Mouse (Mus musculus) midbrain, postnatal 0 days (tissue): ENCODE measurements at regions not wholly inside any gene's neighbourhood (a gene's known extent, or its start where the extent isn't known, plus 50 kb on each side); places are given as distances from the start of the nearest gene placed in this dataset.

ENCODE experiments used
- ATAC-seq: fragments of 200-750 bp; cut with Nextera tagmentation; 2 replicates; pipeline ENCODE4 v1.8.0; 2017; ENCODE audit warnings: moderate number of reproducible peaks, mild to moderate bottlenecking, moderate TSS enrichment, moderate library complexity; ENCODE audit not compliant: low FRiP score
- DNase-seq: peaks from one replicate; pipeline ENCODE4 v3.0.0-alpha.2; 2015; ENCODE audit warnings: low spot score
- H3K27ac ChIP-seq: fragments of 300-500 bp; sonication (generic); 2 replicates; pipeline ENCODE4 v1.5.1; 2014; ENCODE audit warnings: low read depth, mild to moderate bottlenecking, low read length, mixed read lengths
- H3K27me3 ChIP-seq: fragments of 300-500 bp; sonication (generic); 2 replicates; pipeline ENCODE4 v1.6.1; 2014; ENCODE audit warnings: low read length, control low read depth, mixed read lengths; ENCODE audit not compliant: insufficient read depth
- H3K36me3 ChIP-seq: fragments of 300-500 bp; sonication (generic); 2 replicates; pipeline ENCODE4 v1.6.1; 2014; ENCODE audit warnings: low read length, control low read depth, mixed read lengths; ENCODE audit not compliant: insufficient read depth
- H3K4me1 ChIP-seq: fragments of 300-500 bp; sonication (generic); 2 replicates; pipeline ENCODE4 v1.6.1; 2014; ENCODE audit warnings: mild to moderate bottlenecking, control low read depth, antibody characterized with exemption, low read length, mixed read lengths; ENCODE audit not compliant: insufficient read depth
- H3K4me2 ChIP-seq: fragments of 300-500 bp; sonication (generic); 2 replicates; pipeline ENCODE4 v1.6.1; 2014; ENCODE audit warnings: low read depth, mild to moderate bottlenecking, low read length, mixed read lengths; ENCODE audit not compliant: poor library complexity, severe bottlenecking
- H3K4me3 ChIP-seq: fragments of 300-500 bp; sonication (generic); 2 replicates; pipeline ENCODE4 v1.5.1; 2014; ENCODE audit warnings: low read depth, mild to moderate bottlenecking, low read length, moderate library complexity
- H3K9ac ChIP-seq: fragments of 300-500 bp; sonication (generic); replicated peaks from 2 replicates; pipeline ENCODE4 v1.6.1; 2014; ENCODE audit warnings: mild to moderate bottlenecking, low read length, moderate library complexity, mixed read lengths; ENCODE audit not compliant: poor library complexity, severe bottlenecking
- H3K9me3 ChIP-seq: fragments of 300-500 bp; sonication (generic); 2 replicates; pipeline ENCODE4 v1.6.1; 2016; ENCODE audit warnings: low read length, control low read depth
- CTCF ChIP-seq: IDR thresholded peaks from 2 replicates; pipeline ENCODE4 v1.5.1; 2016; ENCODE audit warnings: antibody characterized with exemption, mild to moderate bottlenecking
- WGBS: fragments of 180-500 bp; shearing (Covaris S2); extraction: QIAGEN DNeasy Blood & Tissue Kit; methylation state at CpG from one replicate; pipeline ENCODE4 v1.1.7; 2014; 5-methylcytosine and 5-hydroxymethylcytosine counted together

DNA sequence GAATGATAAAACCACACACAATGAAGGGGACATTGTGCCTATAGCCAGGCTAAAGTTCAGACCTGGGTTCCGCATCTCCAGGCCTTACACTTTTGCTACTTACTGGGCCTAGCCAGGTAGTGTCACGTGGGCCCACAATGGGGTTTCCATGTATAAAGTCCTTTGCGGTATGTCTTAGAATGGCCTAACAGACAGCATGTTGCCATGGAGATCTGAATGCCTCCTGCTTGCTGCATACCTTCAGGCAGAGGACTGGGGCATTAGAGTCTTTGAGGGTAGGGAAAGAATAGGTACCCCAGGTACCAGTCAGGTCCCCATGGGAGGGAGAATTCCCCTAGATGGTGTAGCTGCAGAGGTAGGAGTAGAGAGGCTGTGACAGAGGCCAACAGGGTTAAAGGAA, 159.0 kb downstream of the Rplp1 start:
- no peak overlapping the region for H3K4me2 ChIP-seq
- H3K27me3 ChIP-seq: no peaks in the 10 kb centered on the region
- H3K27ac ChIP-seq: no peak overlapping the region
- 43% methylated on average over 3 of the region's 3 CpGs for WGBS
- H3K9ac ChIP-seq: no peak overlapping the region
- H3K36me3 ChIP-seq: no peaks in the 10 kb centered on the region
- ATAC-seq: no peak
- H3K4me3 ChIP-seq: no peak overlapping the region
- TF ChIP-seq CTCF: no peak
- H3K4me1 ChIP-seq: peaks cover 8% of the 10 kb centered on the region
- no peaks in the 10 kb centered on the region for H3K9me3 ChIP-seq
- peak; percentile 42 for DNase-seq

DNA sequence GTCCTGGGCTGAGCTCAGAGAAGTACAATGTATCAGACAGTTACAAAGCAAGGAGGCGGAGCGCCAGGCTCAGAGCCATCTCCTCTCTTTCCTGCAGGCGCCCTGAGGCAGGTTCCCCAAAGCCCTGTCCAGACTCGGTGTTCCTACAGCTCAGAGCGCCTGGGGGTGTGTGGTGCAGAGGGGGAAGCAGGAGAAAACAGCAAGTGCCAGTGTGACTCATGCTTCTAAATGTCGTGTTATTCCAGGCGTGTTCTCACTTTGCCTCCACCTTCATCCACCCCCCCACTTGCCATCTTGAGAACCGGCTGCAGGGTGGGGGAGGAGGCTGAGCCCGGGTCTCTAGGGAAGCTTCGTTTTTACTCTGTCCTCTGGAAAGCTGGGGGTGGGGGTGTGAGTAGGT, 160.5 kb downstream of the Rplp1 start:
- Histone ChIP-seq H3K36me3 (no peaks in the 10 kb centered on the region), H3K4me3 (no peak overlapping the region), H3K4me1 (peaks cover 8% of the 10 kb centered on the region), H3K27me3 (no peaks in the 10 kb centered on the region), H3K9ac (no peak overlapping the region), H3K27ac (no peak overlapping the region), H3K9me3 (no peaks in the 10 kb centered on the region), H3K4me2 (no peak overlapping the region)
- no peak for TF ChIP-seq CTCF
- 25% methylated on average over 10 of the region's 10 CpGs for WGBS
- DNase-seq (peak; percentile 23), ATAC-seq (no peak)

DNA sequence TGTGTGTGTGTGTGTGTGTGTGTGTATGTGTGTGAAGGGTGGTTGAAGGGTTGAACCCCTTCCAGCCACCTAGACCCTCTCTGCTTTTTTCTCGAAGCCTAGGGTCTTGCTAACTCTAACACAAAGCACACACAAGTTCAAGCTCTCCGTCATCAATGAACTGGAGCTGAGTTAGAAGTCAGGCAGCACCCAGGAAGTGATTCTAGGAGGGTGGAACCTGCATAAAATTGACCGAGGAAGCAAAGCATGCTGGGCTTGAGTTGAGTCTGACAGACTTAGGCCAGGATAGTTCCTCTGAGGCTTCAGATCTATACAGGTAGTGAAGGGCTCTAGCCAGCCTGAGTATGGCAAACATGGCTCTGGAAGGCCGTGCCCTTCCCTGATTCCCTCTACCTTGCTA, 165.1 kb downstream of the Rplp1 start:
- DNase-seq (no peak), ATAC-seq (no peak)
- Histone ChIP-seq H3K4me1 (0 out of 2 replicates have a peak, but pooled peaks cover 2% of the 10 kb centered on the region), H3K9me3 (no peaks in the 10 kb centered on the region), H3K4me3 (no peak overlapping the region), H3K27ac (no peak overlapping the region), H3K27me3 (no peaks in the 10 kb centered on the region), H3K9ac (no peak overlapping the region), H3K36me3 (no peaks in the 10 kb centered on the region), H3K4me2 (no peak overlapping the region)
- no peak for TF ChIP-seq CTCF
- 87% methylated on average over 4 of the region's 4 CpGs for WGBS

DNA sequence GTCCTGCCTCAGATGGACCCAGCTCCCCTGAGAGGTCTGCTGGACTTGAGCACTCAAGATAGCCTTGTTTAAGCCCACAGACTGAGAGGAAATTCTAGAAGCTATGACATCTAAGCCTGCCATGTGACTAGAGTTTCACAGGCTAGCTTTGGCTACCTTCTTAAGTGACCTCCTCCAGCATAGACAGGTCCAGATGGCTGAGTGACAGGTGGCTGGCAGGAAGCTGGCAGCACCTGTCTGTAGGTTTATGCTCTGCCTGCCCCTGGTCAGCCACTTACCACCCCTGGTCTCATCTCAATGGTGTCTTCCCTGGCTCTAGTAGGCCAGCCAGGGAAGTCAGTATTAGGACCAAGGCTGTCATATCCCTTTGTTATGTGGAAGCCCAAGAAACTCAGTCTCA, 165.9 kb downstream of the Rplp1 start:
- Histone ChIP-seq H3K4me3 (no peak overlapping the region), H3K4me1 (0 out of 2 replicates have a peak, but pooled peaks cover 2% of the 10 kb centered on the region), H3K4me2 (no peak overlapping the region)

DNA sequence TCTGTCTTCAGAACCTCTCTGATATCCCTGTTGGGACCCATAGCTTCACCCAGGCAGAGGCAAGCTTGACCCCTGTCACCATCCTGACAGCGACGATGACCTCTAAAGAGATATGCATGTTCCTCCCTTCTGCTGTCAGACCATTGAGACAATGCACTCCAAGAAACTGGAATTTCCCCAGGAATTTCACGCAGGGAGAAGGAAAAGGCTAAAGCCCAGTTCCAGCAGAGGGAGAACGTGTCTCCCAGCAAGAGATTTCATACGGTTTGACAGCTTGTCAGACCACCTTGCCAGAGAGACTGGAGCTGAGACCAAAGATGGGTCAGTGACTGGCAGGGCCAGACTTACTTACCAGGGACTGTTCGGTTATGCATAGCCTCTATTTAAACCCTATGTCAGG, 167.9 kb downstream of the Rplp1 start:
- Histone ChIP-seq H3K27ac (no peak overlapping the region), H3K9me3 (no peaks in the 10 kb centered on the region), H3K4me2 (no peak overlapping the region), H3K27me3 (no peaks in the 10 kb centered on the region), H3K4me1 (0 out of 2 replicates have a peak, but pooled peaks cover 2% of the 10 kb centered on the region), H3K4me3 (no peak overlapping the region), H3K36me3 (no peaks in the 10 kb centered on the region), H3K9ac (no peak overlapping the region)
- DNase-seq (peak; percentile 6), ATAC-seq (no peak)
- no peak for TF ChIP-seq CTCF
- 43% methylated on average over 6 of the region's 6 CpGs for WGBS

More for the DNA sequence above, 165.9 kb downstream of the Rplp1 start:
- Histone ChIP-seq H3K36me3 (no peaks in the 10 kb centered on the region), H3K27ac (no peak overlapping the region), H3K27me3 (no peaks in the 10 kb centered on the region), H3K9me3 (no peaks in the 10 kb centered on the region), H3K9ac (no peak overlapping the region)
- ATAC-seq (no peak), DNase-seq (no peak)
- no peak for TF ChIP-seq CTCF

DNA sequence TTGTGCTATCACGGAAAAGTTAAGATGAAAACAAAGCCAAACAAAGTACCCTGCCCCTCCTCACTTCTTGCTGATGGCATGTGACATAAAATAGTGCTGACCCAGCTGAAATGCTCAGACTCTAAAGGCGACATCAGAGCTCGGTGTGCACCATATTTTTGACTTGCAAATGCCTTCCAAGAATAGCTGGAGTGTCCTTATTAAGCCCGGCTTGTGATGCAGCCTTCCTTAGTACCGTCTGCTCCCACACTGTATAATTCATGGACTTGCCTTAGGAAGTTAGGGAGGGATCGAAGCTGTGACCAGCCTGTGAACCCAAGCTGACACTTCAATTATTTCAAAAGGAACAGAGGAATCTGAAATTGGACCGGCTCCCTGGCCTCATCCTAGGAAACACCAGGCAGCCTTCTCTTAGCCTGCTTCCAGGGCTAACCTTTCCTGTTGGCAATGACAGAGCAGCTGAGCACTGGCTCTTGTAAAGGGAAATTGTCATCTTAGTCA, 169.0 kb downstream of the Rplp1 start:
- no peak for ATAC-seq
- 19% methylated on average over 7 of the region's 7 CpGs for WGBS
- no peaks in the 10 kb centered on the region for H3K27me3 ChIP-seq
- peak; percentile 12 for DNase-seq
- H3K4me2 ChIP-seq: no peak overlapping the region
- no peak overlapping the region for H3K9ac ChIP-seq
- no peaks in the 10 kb centered on the region for H3K36me3 ChIP-seq
- H3K9me3 ChIP-seq: no peaks in the 10 kb centered on the region
- no peak overlapping the region for H3K27ac ChIP-seq
- 0 out of 2 replicates have a peak, but pooled peaks cover 2% of the 10 kb centered on the region for H3K4me1 ChIP-seq
- H3K4me3 ChIP-seq: no peak overlapping the region
- no peak for TF ChIP-seq CTCF
